Mouse (Mus musculus): ENCODE data around the gene Hacd2. TPM values are rescaled to one million over a fixed set of nuclear protein-coding genes. Genes with fewer than 3 reads are reported as not detected.

Hacd2 gene
- polyA plus RNA-seq, 1 experiment from 2014 or later = 69.8 TPM

DNA sequence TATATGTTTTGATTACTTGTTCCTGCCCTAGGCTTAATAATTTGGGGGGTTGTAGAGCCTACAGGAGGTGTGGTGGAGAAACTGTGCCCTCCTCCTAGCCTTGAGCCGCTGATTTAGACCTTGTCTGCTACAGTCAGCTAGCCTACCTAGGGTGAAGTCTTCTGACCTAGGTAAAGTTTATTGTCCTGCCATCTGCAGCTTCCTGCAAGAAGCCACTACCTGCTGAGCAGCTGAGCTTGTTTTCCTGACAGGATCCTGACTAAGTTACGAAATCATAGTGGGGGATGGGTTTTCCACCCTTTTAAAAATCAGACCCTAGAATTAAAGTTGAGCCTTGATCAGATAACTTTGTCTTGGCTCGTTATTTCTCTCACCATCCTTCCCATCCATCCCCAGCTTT lies 5.7 kb upstream of the Hacd2 start:
- DNase-seq (ENCODE audit: extremely low spot score, low spot score) = no peak
- Histone ChIP-seq H3K27me3 (ENCODE audit: poor library complexity, severe bottlenecking) (peaks cover 44% of the 10 kb centered on the region), H3K4me3 (no peak overlapping the region), H3K27ac (no peak overlapping the region), H3K4me1 (no peaks in the 10 kb centered on the region), H3K9me3 (no peaks in the 10 kb centered on the region), H3K36me3 (replicated peaks) (no peaks in the 10 kb centered on the region)
- WGBS = 72% methylated on average over 3 of the region's 3 CpGs

DNA sequence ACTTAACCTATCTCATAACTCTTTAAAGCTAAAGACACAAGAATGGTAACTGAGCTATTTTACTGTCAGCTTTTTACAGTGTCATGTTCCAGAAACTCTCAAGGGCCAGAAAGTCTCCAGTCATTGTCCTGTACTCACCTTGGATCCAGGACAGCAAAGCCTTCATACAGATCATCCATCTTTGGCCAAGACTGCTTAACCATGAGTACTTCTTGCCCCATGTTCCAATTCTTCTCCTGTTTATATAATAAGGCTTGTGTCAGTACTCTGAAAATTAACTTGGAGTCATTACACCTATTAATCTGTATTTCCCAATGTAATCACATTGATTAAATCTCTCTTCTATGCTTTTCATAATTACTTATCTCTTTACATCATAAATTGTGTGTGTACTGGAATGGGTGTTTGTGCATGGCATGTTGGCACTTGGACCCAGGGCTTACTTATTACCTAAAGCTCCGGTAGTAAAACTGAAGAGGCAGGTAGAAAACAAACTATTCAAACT lies 3.7 kb upstream of the Hacd2 start:
- Histone ChIP-seq H3K36me3 (replicated peaks) (no peaks in the 10 kb centered on the region), H3K27ac (no peak overlapping the region), H3K9me3 (no peaks in the 10 kb centered on the region), H3K4me3 (no peak overlapping the region), H3K27me3 (ENCODE audit: poor library complexity, severe bottlenecking) (peaks cover 44% of the 10 kb centered on the region), H3K4me1 (peaks cover 4% of the 10 kb centered on the region; the same call in 1 of the 2 replicates)
- 100% methylated on average over 1 of the region's 1 CpGs for WGBS
- no peak for DNase-seq (ENCODE audit: extremely low spot score, low spot score)

DNA sequence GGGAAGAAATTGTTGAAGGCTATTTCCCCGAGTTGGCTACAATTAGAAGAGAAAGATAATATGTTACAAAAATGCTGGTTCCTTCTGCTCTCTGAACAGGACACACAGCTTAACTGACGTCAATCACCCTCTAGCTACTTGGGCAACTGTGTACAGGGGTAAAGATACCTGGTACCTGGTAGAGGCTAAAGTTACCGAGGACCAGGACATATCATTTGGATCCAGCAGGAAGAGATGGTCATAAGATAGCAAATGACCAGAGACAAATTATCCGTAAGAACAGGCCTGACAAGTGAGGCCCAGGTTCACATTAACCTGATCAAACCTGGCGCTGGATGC lies 356 bp upstream of the Hacd2 start:
- Histone ChIP-seq H3K4me1 (peaks cover 10% of the 10 kb centered on the region), H3K27ac (peak overlapping the region; percentile 94), H3K9me3 (peaks cover 2% of the 10 kb centered on the region; the same call in 1 of the 2 replicates), H3K36me3 (replicated peaks) (peaks cover 22% of the 10 kb centered on the region), H3K4me3 (peak overlapping the region; percentile 85), H3K27me3 (ENCODE audit: poor library complexity, severe bottlenecking) (peaks cover 32% of the 10 kb centered on the region)
- no peak for DNase-seq (ENCODE audit: extremely low spot score, low spot score)
- WGBS = 58% methylated on average over 5 of the region's 5 CpGs

DNA sequence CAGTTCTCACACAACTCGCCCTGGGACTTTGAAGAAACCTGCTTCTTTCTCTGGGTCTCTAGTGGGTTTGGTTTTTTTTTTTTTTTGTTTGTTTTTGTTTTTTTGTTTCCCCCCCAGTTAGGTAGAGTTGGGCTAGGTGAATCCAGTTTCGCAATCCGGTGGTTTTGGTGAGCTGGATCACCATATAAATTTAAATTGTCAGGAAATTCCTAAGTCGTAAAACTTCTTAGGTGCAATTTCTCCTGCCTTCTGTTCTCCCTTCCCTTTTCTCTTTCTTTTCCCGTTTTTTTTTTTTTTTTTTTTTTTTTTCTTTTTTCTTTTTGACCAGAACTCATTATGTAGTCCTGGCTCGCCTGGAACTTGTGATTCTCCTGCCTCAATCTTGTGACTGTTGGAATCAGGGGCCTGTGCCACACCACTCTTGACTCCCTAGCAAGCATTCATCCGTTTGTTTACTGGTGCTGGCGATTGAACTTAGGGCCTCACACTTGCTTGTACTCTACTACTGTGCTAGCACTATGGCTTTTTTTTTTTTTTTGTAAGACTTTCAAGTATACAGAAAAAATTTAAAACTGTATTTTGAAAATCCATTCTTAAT lies 1.0 kb downstream of the Hacd2 start:
- H3K9me3 ChIP-seq = peaks cover 2% of the 10 kb centered on the region; the same call in 1 of the 2 replicates
- peak overlapping the region; percentile 85 for H3K4me3 ChIP-seq
- no peak for DNase-seq (ENCODE audit: extremely low spot score, low spot score)
- peak overlapping the region; percentile 94 for H3K27ac ChIP-seq
- peaks cover 25% of the 10 kb centered on the region for H3K27me3 ChIP-seq (ENCODE audit: poor library complexity, severe bottlenecking)
- WGBS = 4% methylated on average over 8 of the region's 8 CpGs
- peaks cover 28% of the 10 kb centered on the region for H3K36me3 ChIP-seq (replicated peaks)
- peaks cover 10% of the 10 kb centered on the region for H3K4me1 ChIP-seq

DNA sequence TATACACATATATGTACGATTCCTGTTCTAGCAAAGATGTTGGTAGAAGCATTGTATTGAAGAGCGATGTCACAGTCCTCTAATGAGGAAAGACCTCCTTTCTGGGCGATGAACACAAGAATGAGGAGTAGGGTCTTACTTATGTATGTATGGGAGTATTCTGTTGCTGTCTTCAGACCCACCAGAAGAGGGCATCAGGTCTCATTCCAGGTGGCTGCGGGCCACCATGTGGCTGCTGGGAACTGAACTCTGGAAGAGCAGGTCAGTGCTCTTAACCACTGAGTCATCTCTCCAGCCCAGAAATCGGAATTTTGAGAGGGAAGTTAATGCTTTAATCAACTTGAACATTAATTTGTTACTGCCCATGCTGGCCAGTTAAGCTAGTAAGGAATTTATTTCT lies 2.1 kb downstream of the Hacd2 start:
- 82% methylated on average over 5 of the region's 5 CpGs for WGBS
- peaks cover 10% of the 10 kb centered on the region for H3K4me1 ChIP-seq
- peaks cover 20% of the 10 kb centered on the region for H3K27me3 ChIP-seq (ENCODE audit: poor library complexity, severe bottlenecking)
- H3K4me3 ChIP-seq = no peak overlapping the region
- H3K27ac ChIP-seq = no peak overlapping the region
- H3K36me3 ChIP-seq (replicated peaks) = peaks cover 38% of the 10 kb centered on the region
- H3K9me3 ChIP-seq = peaks cover 2% of the 10 kb centered on the region; the same call in 1 of the 2 replicates
- no peak for DNase-seq (ENCODE audit: extremely low spot score, low spot score)

DNA sequence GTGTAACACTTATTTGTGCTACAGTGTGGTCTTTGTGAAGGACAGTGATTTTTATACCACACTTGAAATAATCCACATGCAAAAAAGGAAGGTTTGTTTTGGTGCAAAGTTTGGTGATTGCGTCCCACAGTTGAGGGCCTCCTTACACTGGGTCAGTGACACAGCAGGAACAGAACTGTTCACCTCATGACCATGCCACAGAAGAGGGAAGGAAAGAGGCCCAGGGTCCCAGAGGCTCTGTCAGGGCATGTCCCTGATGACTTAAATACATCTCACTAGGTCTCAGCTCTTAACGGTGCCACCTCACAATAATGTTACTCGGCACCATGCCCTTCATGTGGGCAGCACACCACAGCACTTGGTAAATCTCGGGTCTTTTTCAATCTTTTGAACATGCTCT lies 3.1 kb downstream of the Hacd2 start:
- peaks cover 2% of the 10 kb centered on the region; the same call in 1 of the 2 replicates for H3K9me3 ChIP-seq
- WGBS = 92% methylated on average over 4 of the region's 4 CpGs
- peaks cover 48% of the 10 kb centered on the region for H3K36me3 ChIP-seq (replicated peaks)
- no peak for DNase-seq (ENCODE audit: extremely low spot score, low spot score)
- H3K27ac ChIP-seq = no peak overlapping the region
- H3K4me1 ChIP-seq = peaks cover 10% of the 10 kb centered on the region
- H3K4me3 ChIP-seq = no peak overlapping the region
- peaks cover 9% of the 10 kb centered on the region for H3K27me3 ChIP-seq (ENCODE audit: poor library complexity, severe bottlenecking)

DNA sequence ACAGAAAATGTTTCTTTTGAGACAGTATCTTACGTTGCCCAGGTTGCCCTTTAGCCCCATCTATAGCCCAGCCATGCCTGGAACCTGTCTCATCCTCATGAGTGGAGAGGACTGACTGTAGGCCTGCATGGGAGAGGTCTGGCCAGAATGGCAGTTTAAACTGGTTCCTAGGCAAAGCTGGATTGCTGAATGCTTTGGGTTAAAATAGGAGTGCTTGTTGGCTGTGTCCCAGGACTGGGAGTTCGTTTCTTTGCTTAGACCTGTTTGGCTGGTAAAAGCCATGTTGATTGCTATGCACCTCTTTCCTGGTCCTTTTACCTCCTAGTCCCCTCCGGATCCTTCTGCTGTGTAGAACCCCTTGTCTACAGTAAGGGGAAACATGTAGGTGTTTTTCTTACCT lies 11.0 kb downstream of the Hacd2 start:
- no peak for DNase-seq (ENCODE audit: extremely low spot score, low spot score)
- no peaks in the 10 kb centered on the region for H3K9me3 ChIP-seq
- H3K27ac ChIP-seq = no peak overlapping the region
- WGBS = 91% methylated on average over 3 of the region's 3 CpGs
- H3K27me3 ChIP-seq (ENCODE audit: poor library complexity, severe bottlenecking) = no peaks in the 10 kb centered on the region
- peaks cover 70% of the 10 kb centered on the region for H3K36me3 ChIP-seq (replicated peaks)
- peaks cover 18% of the 10 kb centered on the region for H3K4me1 ChIP-seq
- H3K4me3 ChIP-seq = no peak overlapping the region

DNA sequence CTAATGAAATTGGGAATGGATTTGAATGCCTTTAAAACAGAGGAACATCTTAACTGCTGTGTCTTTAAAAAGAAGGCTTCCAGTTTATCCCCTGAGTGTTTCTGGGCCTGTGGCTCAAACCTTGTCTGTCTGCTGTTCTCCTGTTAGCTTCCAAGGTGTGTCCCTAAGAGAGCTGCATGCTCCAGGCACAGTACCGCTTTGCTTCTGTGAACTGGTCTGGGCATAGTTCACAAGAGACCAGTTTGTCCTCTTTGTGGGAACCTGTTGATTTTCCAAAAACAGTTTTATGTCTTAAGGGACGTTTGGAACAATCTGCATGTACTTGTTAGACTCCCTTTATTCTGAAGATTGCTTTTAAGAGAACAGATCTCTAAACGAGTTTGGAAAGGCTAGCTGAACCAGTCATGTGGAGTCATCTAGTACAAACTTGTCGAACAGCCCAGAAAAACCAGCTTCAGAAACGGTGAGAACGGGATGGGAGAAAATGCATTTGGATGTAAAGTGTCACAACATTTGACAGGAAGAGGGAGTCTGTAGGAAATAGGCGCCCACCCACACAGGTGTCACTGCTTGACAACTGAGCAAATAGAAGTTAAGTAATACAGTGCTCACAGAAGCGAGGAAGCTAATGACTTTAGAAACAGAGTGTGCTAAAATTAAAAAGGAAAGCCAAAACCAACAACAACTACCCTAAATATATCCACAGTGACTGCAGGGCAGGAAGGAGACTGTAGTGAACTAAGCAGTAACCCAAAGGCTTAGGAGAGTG lies 11.8 kb downstream of the Hacd2 start:
- Histone ChIP-seq H3K4me3 (no peak overlapping the region), H3K36me3 (replicated peaks) (peaks cover 65% of the 10 kb centered on the region), H3K27ac (no peak overlapping the region), H3K27me3 (ENCODE audit: poor library complexity, severe bottlenecking) (no peaks in the 10 kb centered on the region), H3K4me1 (peaks cover 25% of the 10 kb centered on the region), H3K9me3 (no peaks in the 10 kb centered on the region)
- WGBS = 85% methylated on average over 8 of the region's 8 CpGs
- DNase-seq (ENCODE audit: extremely low spot score, low spot score) = no peak

DNA sequence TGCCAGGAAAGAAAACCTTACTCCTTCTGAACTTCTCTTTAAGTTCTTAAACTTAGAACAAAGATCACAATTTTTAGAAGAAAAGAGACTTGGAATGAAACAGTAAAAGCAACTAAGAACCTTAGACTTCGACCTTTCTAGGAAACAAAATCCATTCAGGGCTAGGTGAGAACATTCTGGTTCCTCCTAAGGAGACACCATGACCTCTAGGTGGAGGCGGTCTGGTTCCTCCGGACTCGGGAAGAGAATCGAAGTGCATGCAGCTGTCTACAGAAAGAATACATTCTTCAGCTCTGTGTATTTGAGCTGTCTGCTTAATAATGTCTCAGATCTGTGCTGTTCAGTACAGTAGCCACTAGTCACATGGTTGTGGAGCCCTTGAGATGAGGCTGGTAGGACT lies 12.7 kb downstream of the Hacd2 start:
- WGBS = 93% methylated on average over 5 of the region's 5 CpGs
- H3K36me3 ChIP-seq (replicated peaks) = peaks cover 65% of the 10 kb centered on the region
- DNase-seq (ENCODE audit: extremely low spot score, low spot score) = no peak

DNA sequence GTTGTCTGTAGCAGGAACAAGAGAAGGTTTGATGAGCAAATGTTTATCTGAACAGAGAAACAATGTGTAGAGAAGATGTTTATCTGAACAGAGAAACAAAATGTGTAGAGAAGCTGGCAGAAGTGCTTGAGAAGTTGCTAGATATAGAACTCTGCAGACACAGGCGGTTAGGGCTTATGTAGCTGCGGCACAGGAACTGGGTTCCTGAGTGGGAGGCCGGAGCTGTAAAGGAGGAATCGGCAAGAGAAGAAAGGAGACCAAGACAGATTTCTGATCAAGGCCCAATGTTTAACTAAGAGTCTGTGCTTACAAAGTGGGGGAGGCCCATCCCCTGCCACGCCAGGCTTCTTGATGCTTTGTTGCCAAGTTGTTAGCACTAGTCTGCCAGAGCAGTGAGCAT lies 14.5 kb downstream of the Hacd2 start:
- Histone ChIP-seq H3K27me3 (ENCODE audit: poor library complexity, severe bottlenecking) (no peaks in the 10 kb centered on the region), H3K9me3 (no peaks in the 10 kb centered on the region), H3K36me3 (replicated peaks) (peaks cover 64% of the 10 kb centered on the region), H3K4me1 (peaks cover 42% of the 10 kb centered on the region), H3K4me3 (no peak overlapping the region), H3K27ac (peak overlapping the region; percentile 44; the same call in 1 of the 2 replicates)
- no peak for DNase-seq (ENCODE audit: extremely low spot score, low spot score)
- 87% methylated on average over 5 of the region's 5 CpGs for WGBS

More for the DNA sequence above, 12.7 kb downstream of the Hacd2 start:
- Histone ChIP-seq H3K9me3 (no peaks in the 10 kb centered on the region), H3K27ac (no peak overlapping the region), H3K27me3 (ENCODE audit: poor library complexity, severe bottlenecking) (no peaks in the 10 kb centered on the region), H3K4me3 (no peak overlapping the region), H3K4me1 (peaks cover 35% of the 10 kb centered on the region)

DNA sequence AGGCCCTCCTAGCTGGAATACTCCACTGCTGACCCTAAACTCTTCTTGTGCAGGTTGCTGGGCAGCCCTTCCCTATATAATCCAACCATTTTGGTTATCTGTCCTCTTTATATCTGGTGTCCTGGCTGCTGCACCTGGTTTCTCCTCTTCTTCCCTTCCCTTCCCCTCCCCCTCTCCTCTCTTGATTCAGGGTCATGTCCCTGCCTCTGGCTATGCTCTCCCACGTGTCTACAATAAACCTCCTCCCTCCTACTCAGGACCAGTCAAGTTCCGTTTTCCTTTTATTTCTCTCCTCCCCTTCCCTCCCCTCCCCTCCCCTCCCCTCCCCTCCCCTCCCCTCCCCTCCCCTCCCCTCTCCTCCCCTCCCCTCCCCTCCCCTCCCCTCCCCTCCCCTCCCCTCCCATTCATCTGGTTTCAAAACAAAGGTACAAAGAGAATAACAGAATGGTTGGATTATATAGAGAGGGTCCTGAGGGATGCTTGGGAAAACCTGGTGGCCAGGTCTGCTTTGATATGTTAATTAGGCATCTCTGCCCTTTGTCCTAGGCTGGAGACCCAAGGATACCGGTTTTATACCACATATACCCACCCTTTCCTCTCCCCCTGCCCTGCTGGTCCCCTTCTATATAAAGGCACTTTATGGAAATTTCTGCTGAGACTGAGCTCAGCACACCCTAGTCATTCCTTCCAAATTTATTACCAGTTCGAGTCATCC lies 16.3 kb downstream of the Hacd2 start:
- Histone ChIP-seq H3K36me3 (replicated peaks) (peaks cover 64% of the 10 kb centered on the region), H3K27ac (peak overlapping the region; percentile 60), H3K9me3 (no peaks in the 10 kb centered on the region), H3K4me1 (peaks cover 42% of the 10 kb centered on the region), H3K4me3 (no peak overlapping the region), H3K27me3 (ENCODE audit: poor library complexity, severe bottlenecking) (no peaks in the 10 kb centered on the region)
- 24% methylated on average over 4 of the region's 4 CpGs for WGBS
- DNase-seq (ENCODE audit: extremely low spot score, low spot score) = no peak

DNA sequence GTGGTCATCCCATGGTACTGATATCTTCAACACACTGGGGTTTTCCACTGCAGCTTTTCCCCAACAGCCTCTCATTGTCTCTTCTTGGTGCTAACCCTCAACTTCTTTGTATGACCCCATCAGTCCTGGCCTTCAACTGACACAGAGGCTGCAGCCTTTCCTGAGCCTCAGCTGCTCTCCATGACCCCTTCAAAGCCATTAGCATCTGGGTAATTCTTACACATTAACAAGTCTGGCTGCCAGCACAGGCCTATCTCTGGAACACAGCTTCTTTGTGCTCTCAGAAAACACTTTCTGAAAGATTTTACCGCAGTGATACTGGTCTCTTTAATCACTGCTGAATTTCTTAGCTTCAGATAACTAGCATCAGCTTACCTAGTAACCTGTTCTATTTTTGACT lies 17.9 kb downstream of the Hacd2 start:
- H3K4me1 ChIP-seq = peaks cover 42% of the 10 kb centered on the region
- H3K4me3 ChIP-seq = no peak overlapping the region
- no peaks in the 10 kb centered on the region for H3K27me3 ChIP-seq (ENCODE audit: poor library complexity, severe bottlenecking)
- no peaks in the 10 kb centered on the region for H3K9me3 ChIP-seq
- H3K36me3 ChIP-seq (replicated peaks) = peaks cover 56% of the 10 kb centered on the region
- WGBS = 72% methylated on average over 1 of the region's 1 CpGs
- H3K27ac ChIP-seq = peak overlapping the region; percentile 57; the same call in 1 of the 2 replicates
- DNase-seq (ENCODE audit: extremely low spot score, low spot score) = no peak

DNA sequence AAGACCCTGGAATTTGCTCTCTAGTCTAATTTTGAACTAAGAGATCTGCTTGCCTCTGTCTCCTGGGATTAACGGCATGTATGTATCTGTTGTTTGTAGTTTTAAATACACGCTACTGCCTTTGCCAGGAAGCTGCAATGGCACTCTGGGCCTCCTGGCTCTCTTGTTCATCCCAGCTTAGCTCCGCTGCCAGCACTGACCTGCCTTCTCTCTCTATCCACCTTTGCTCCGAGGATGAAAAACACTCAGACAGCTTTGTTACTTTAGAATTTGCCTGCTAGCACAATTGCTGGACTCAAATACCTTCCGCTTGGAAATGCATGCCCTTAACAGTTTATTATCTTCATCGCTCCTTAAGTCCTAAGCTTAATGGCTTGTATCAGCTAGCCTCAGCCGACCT lies 18.8 kb downstream of the Hacd2 start:
- peaks cover 52% of the 10 kb centered on the region for H3K36me3 ChIP-seq (replicated peaks)

More for the DNA sequence above, 18.8 kb downstream of the Hacd2 start:
- no peaks in the 10 kb centered on the region for H3K9me3 ChIP-seq
- WGBS = 84% methylated on average over 7 of the region's 7 CpGs
- no peak overlapping the region for H3K27ac ChIP-seq
- H3K4me3 ChIP-seq = no peak overlapping the region
- no peak for DNase-seq (ENCODE audit: extremely low spot score, low spot score)
- peaks cover 45% of the 10 kb centered on the region for H3K4me1 ChIP-seq
- no peaks in the 10 kb centered on the region for H3K27me3 ChIP-seq (ENCODE audit: poor library complexity, severe bottlenecking)
